9 mouse cellular contexts compared by ENCODE assay signal in genomic region chr9:45815113-45815512, GRCm38 (mm10). TPM values are rescaled to one million over a fixed set of nuclear protein-coding genes. Genes with fewer than 3 reads are reported as not detected.
DNase-seq lines count a peak whose midpoint lies in the region; ATAC-seq and TF ChIP-seq lines count a peak whose summit lies in the region.
"Had no signal": no experiment of that assay in that cellular context is flagged by ENCODE, and none has a peak within 500 bp of the region (broad histone marks: within the 10 kb centered on the region; RNA-seq: fewer than 3 reads in every experiment).

No protein-coding gene starts in this region.

- no peak overlapping the region for H3K4me3 ChIP-seq in heart, postnatal 0 days (ENCODE audit: low read depth, low read length)
- H3K4me3 ChIP-seq in spleen, adult 2 months (ENCODE audit: extremely low read depth, insufficient read depth, insufficient read length) = no peak overlapping the region
- H3K4me3 ChIP-seq in midbrain, embryonic 10.5 days = no peak overlapping the region

- no peak for TF ChIP-seq POLR2A in spleen, adult 2 months (IDR thresholded peaks at IDR 0.05; ENCODE audit: low read depth, low read length)

- 50% methylated on average over 9 of the region's 9 CpGs for WGBS in heart, postnatal 0 days
- WGBS in spleen, adult 2 months = 88% methylated on average over 9 of the region's 9 CpGs
- 94% methylated on average over 9 of the region's 9 CpGs for WGBS in midbrain, embryonic 10.5 days

- no peaks in the 10 kb centered on the region for H3K36me3 ChIP-seq in heart, postnatal 0 days (replicated peaks; ENCODE audit: control insufficient read depth, insufficient read depth, low read length)
- no peaks in the 10 kb centered on the region for H3K36me3 ChIP-seq in spleen, adult 2 months (ENCODE audit: control insufficient read depth, insufficient read depth, low read length)
- peaks cover 40% of the 10 kb centered on the region for H3K36me3 ChIP-seq in midbrain, embryonic 10.5 days

- DNase-seq in heart, postnatal 0 days (ENCODE audit: low spot score) = peak; percentile 37
- no peak for DNase-seq in heart, adult 8-10 months (ENCODE audit: low spot score)
- DNase-seq in spleen, adult 2 months (ENCODE audit: low read depth in 1 of 2, low spot score in 2 of 2) = no peak
- DNase-seq in spleen, adult 12 weeks (ENCODE audit: low spot score) = no peak
- peak; percentile 51 for DNase-seq in layer of hippocampus, adult 9-11 months
- DNase-seq in thymus, postnatal 10 days (ENCODE audit: low spot score in 2 of 2) = no peak
- DNase-seq in testis, postnatal 10 days (ENCODE audit: low spot score) = no peak
- DNase-seq in midbrain, embryonic 10.5 days (ENCODE audit: low spot score) = no peak

- TF ChIP-seq EP300 in heart, postnatal 0 days (IDR thresholded peaks at IDR 0.05; ENCODE audit: low read depth) = no peak

- peaks cover 8% of the 10 kb centered on the region for H3K4me1 ChIP-seq in heart, postnatal 0 days (ENCODE audit: control insufficient read depth, insufficient read depth)
- H3K4me1 ChIP-seq in spleen, adult 2 months (ENCODE audit: control insufficient read depth, insufficient read depth, insufficient read length) = no peaks in the 10 kb centered on the region; the same call in 1 of the 2 replicates
- H3K4me1 ChIP-seq in midbrain, embryonic 10.5 days = no peaks in the 10 kb centered on the region

- ATAC-seq in heart, postnatal 0 days (ENCODE audit: insufficient read depth, low read depth) = peak; percentile 63
- ATAC-seq: CD4-positive, CD25-positive, alpha-beta regulatory T cell, adult 4 months had no signal

- H3K9me3 ChIP-seq in heart, postnatal 0 days (replicated peaks; ENCODE audit: control insufficient read depth, low read length) = no peaks in the 10 kb centered on the region
- H3K9me3 ChIP-seq in midbrain, embryonic 10.5 days (replicated peaks) = no peaks in the 10 kb centered on the region

- no peak for TF ChIP-seq CTCF in heart, postnatal 0 days (IDR thresholded peaks at IDR 0.05; ENCODE audit: low read depth)
- TF ChIP-seq CTCF in spleen, adult 2 months (IDR thresholded peaks at IDR 0.05; ENCODE audit: extremely low read depth, insufficient read depth, insufficient read length, insufficient replicate concordance) = no peak

- peak overlapping the region; percentile 72 for H3K27ac ChIP-seq in heart, postnatal 0 days (ENCODE audit: low read depth)
- H3K27ac ChIP-seq in spleen, adult 2 months (ENCODE audit: insufficient read depth, low read length) = peak overlapping the region; percentile 4; the same call in 1 of the 2 replicates
- no peak overlapping the region for H3K27ac ChIP-seq in midbrain, embryonic 10.5 days (replicated peaks)

- H3K4me2 ChIP-seq in heart, postnatal 0 days (ENCODE audit: low read depth, low read length) = no peak overlapping the region

- H3K9ac ChIP-seq in heart, postnatal 0 days (replicated peaks; ENCODE audit: low read depth, low read length) = 0 out of 2 replicates have a peak overlapping the region, but pooled peaks have one; percentile 19

- H3K27me3 ChIP-seq in heart, postnatal 0 days (ENCODE audit: control insufficient read depth, insufficient read depth, low read length) = no peaks in the 10 kb centered on the region
- no peaks in the 10 kb centered on the region for H3K27me3 ChIP-seq in spleen, adult 2 months (ENCODE audit: control insufficient read depth, insufficient read depth, low read length)
- no peaks in the 10 kb centered on the region for H3K27me3 ChIP-seq in midbrain, embryonic 10.5 days (ENCODE audit: low read depth, poor library complexity, severe bottlenecking)

RNA-seq across cellular contexts. Expression of gene Cep164, which starts 13.4 kb away (rescaled TPM):
- total RNA-seq in heart, postnatal 0 days (2014; rRNA removed; ENCODE audit: low replicate concordance) = 15.7 and 29.8 TPM in 2 replicates
- 7.0 and 9.4 TPM in 2 replicates for polyA plus RNA-seq in heart, postnatal 0 days (2015; fragmentation: Nextera tagmentation; extraction: Ambion mirVana)
- 1 to 10 TPM; 6.8 to 8.6 (median 7.7) TPM for total RNA-seq in heart, adult 8-10 months (2022)
- polyA plus RNA-seq in spleen, adult 2 months (2012; rRNA removed) = 19.5 and 19.6 TPM in 2 replicates
- 17.0 and 17.4 TPM in 2 replicates for polyA plus RNA-seq in midbrain, embryonic 10.5 days (2016; fragmentation: Nextera tagmentation; extraction: Ambion mirVana)

RNA-seq across cellular contexts. Expression of gene Bace1, which starts 23.3 kb away (rescaled TPM):
- total RNA-seq in heart, postnatal 0 days (2014; rRNA removed; ENCODE audit: low replicate concordance) = 29.0 and 52.6 TPM in 2 replicates
- 16.7 and 17.8 TPM in 2 replicates for polyA plus RNA-seq in heart, postnatal 0 days (2015; fragmentation: Nextera tagmentation; extraction: Ambion mirVana)
- 10 to 100 TPM; 21.2 to 35.3 (median 27.2) TPM for total RNA-seq in heart, adult 8-10 months (2022)
- 6.9 and 8.1 TPM in 2 replicates for polyA plus RNA-seq in spleen, adult 2 months (2012; rRNA removed)
- 20.7 and 29.0 TPM in 2 replicates for polyA plus RNA-seq in midbrain, embryonic 10.5 days (2016; fragmentation: Nextera tagmentation; extraction: Ambion mirVana)

Comparison
In these comparisons a context has a peak if more than half of its experiments do, and no peak if none do; other contexts are left out.
1. DNase-seq: peak in heart, postnatal 0 days (single experiment) and layer of hippocampus, adult 9-11 months (single experiment); none in heart, adult 8-10 months (single experiment), spleen, adult 2 months (0 of 2), spleen, adult 12 weeks (single experiment), thymus, postnatal 10 days (0 of 2), testis, postnatal 10 days (single experiment) and midbrain, embryonic 10.5 days (single experiment).